Mouse (Mus musculus): ENCODE measurements at regions not wholly inside any gene's neighbourhood (a gene's known extent, or its start where the extent isn't known, plus 50 kb on each side); places are given as distances from the start of the nearest gene placed in this dataset.

GRCm38 (mm10) chr2:105586782-105587181 lies 81.9 kb upstream of the Pax6 start:
- no peak for DNase-seq (ENCODE audit: low spot score)
- no peaks in the 10 kb centered on the region for H3K4me1 ChIP-seq (ENCODE audit: control insufficient read depth, insufficient read depth, low read length)
- no peaks in the 10 kb centered on the region for H3K9me3 ChIP-seq (ENCODE audit: control insufficient read depth, low read length)
- H3K27me3 ChIP-seq (ENCODE audit: control insufficient read depth, insufficient read depth, low read length): no peaks in the 10 kb centered on the region
- 49% methylated on average over 2 of the region's 2 CpGs for WGBS
- no peak overlapping the region for H3K9ac ChIP-seq (ENCODE audit: low read length)
- H3K4me2 ChIP-seq (ENCODE audit: low read depth, severe bottlenecking): no peak overlapping the region
- 0 out of 2 replicates have a peak, but pooled peaks have one; percentile 39 for ATAC-seq (ENCODE audit: insufficient number of reproducible peaks, low FRiP score, low TSS enrichment, low read depth)
- H3K36me3 ChIP-seq (ENCODE audit: control insufficient read depth, insufficient read depth, low read length): no peaks in the 10 kb centered on the region
- H3K27ac ChIP-seq (replicated peaks; ENCODE audit: low read depth, low read length): no peak overlapping the region
- H3K4me3 ChIP-seq (ENCODE audit: low read depth, low read length): no peak overlapping the region

GRCm38 (mm10) chr2:105594131-105594530 lies 74.6 kb upstream of the Pax6 start:
- WGBS: 86% methylated on average over 2 of the region's 2 CpGs
- DNase-seq (ENCODE audit: low spot score) (no peak), ATAC-seq (ENCODE audit: insufficient number of reproducible peaks, low FRiP score, low TSS enrichment, low read depth) (no peak)
- Histone ChIP-seq H3K27ac (replicated peaks; ENCODE audit: low read depth, low read length) (no peak overlapping the region), H3K27me3 (ENCODE audit: control insufficient read depth, insufficient read depth, low read length) (no peaks in the 10 kb centered on the region), H3K36me3 (ENCODE audit: control insufficient read depth, insufficient read depth, low read length) (no peaks in the 10 kb centered on the region), H3K9me3 (ENCODE audit: control insufficient read depth, low read length) (no peaks in the 10 kb centered on the region), H3K9ac (ENCODE audit: low read length) (no peak overlapping the region), H3K4me2 (ENCODE audit: low read depth, severe bottlenecking) (no peak overlapping the region), H3K4me3 (ENCODE audit: low read depth, low read length) (no peak overlapping the region), H3K4me1 (ENCODE audit: control insufficient read depth, insufficient read depth, low read length) (no peaks in the 10 kb centered on the region)

- no peak for ATAC-seq (ENCODE audit: insufficient number of reproducible peaks, low FRiP score, low TSS enrichment, low read depth)
- no peak for DNase-seq (ENCODE audit: low spot score)
- Histone ChIP-seq H3K4me3 (ENCODE audit: low read depth, low read length) (no peak overlapping the region), H3K9me3 (ENCODE audit: control insufficient read depth, low read length) (no peaks in the 10 kb centered on the region), H3K27ac (replicated peaks; ENCODE audit: low read depth, low read length) (no peak overlapping the region), H3K36me3 (ENCODE audit: control insufficient read depth, insufficient read depth, low read length) (no peaks in the 10 kb centered on the region), H3K4me2 (ENCODE audit: low read depth, severe bottlenecking) (no peak overlapping the region), H3K9ac (ENCODE audit: low read length) (no peak overlapping the region), H3K4me1 (ENCODE audit: control insufficient read depth, insufficient read depth, low read length) (no peaks in the 10 kb centered on the region), H3K27me3 (ENCODE audit: control insufficient read depth, insufficient read depth, low read length) (no peaks in the 10 kb centered on the region)
- WGBS: 67% methylated on average over 11 of the region's 11 CpGs
Measured at GRCm38 (mm10) chr2:105604553-105605116, 64.1 kb upstream of the Pax6 start.

- H3K27ac ChIP-seq (replicated peaks; ENCODE audit: low read depth, low read length): no peak overlapping the region
- peaks cover 10% of the 10 kb centered on the region for H3K4me1 ChIP-seq (ENCODE audit: control insufficient read depth, insufficient read depth, low read length)
- no peaks in the 10 kb centered on the region for H3K27me3 ChIP-seq (ENCODE audit: control insufficient read depth, insufficient read depth, low read length)
- no peaks in the 10 kb centered on the region for H3K36me3 ChIP-seq (ENCODE audit: control insufficient read depth, insufficient read depth, low read length)
- no peak for ATAC-seq (ENCODE audit: insufficient number of reproducible peaks, low FRiP score, low TSS enrichment, low read depth)
- DNase-seq (ENCODE audit: low spot score): no peak
- H3K9me3 ChIP-seq (ENCODE audit: control insufficient read depth, low read length): no peaks in the 10 kb centered on the region
- no peak overlapping the region for H3K4me3 ChIP-seq (ENCODE audit: low read depth, low read length)
- no peak overlapping the region for H3K4me2 ChIP-seq (ENCODE audit: low read depth, severe bottlenecking)
- 72% methylated on average over 8 of the region's 8 CpGs for WGBS
- H3K9ac ChIP-seq (ENCODE audit: low read length): no peak overlapping the region
Measured at GRCm38 (mm10) chr2:105607969-105608538, 60.6 kb upstream of the Pax6 start.

- ATAC-seq (ENCODE audit: insufficient number of reproducible peaks, low FRiP score, low TSS enrichment, low read depth): no peak
- no peak overlapping the region for H3K4me3 ChIP-seq (ENCODE audit: low read depth, low read length)
- H3K27me3 ChIP-seq (ENCODE audit: control insufficient read depth, insufficient read depth, low read length): no peaks in the 10 kb centered on the region
- H3K9me3 ChIP-seq (ENCODE audit: control insufficient read depth, low read length): no peaks in the 10 kb centered on the region
- no peak overlapping the region for H3K27ac ChIP-seq (replicated peaks; ENCODE audit: low read depth, low read length)
- peaks cover 10% of the 10 kb centered on the region for H3K4me1 ChIP-seq (ENCODE audit: control insufficient read depth, insufficient read depth, low read length)
- no peaks in the 10 kb centered on the region for H3K36me3 ChIP-seq (ENCODE audit: control insufficient read depth, insufficient read depth, low read length)
- no peak for DNase-seq (ENCODE audit: low spot score)
- H3K9ac ChIP-seq (ENCODE audit: low read length): no peak overlapping the region
- WGBS: 71% methylated on average over 7 of the region's 7 CpGs
- no peak overlapping the region for H3K4me2 ChIP-seq (ENCODE audit: low read depth, severe bottlenecking)
Measured at GRCm38 (mm10) chr2:105608756-105609155, 59.9 kb upstream of the Pax6 start.

GRCm38 (mm10) chr2:105611014-105611413 lies 57.7 kb upstream of the Pax6 start:
- 20% methylated on average over 5 of the region's 5 CpGs for WGBS
- no peak overlapping the region for H3K4me3 ChIP-seq (ENCODE audit: low read depth, low read length)
- no peak for DNase-seq (ENCODE audit: low spot score)
- H3K9me3 ChIP-seq (ENCODE audit: control insufficient read depth, low read length): no peaks in the 10 kb centered on the region
- no peaks in the 10 kb centered on the region for H3K36me3 ChIP-seq (ENCODE audit: control insufficient read depth, insufficient read depth, low read length)
- H3K4me1 ChIP-seq (ENCODE audit: control insufficient read depth, insufficient read depth, low read length): peaks cover 10% of the 10 kb centered on the region
- no peak overlapping the region for H3K9ac ChIP-seq (ENCODE audit: low read length)
- no peaks in the 10 kb centered on the region for H3K27me3 ChIP-seq (ENCODE audit: control insufficient read depth, insufficient read depth, low read length)
- H3K4me2 ChIP-seq (ENCODE audit: low read depth, severe bottlenecking): no peak overlapping the region
- no peak for ATAC-seq (ENCODE audit: insufficient number of reproducible peaks, low FRiP score, low TSS enrichment, low read depth)
- no peak overlapping the region for H3K27ac ChIP-seq (replicated peaks; ENCODE audit: low read depth, low read length)

GRCm38 (mm10) chr2:105611651-105612050 lies 57.0 kb upstream of the Pax6 start:
- Histone ChIP-seq H3K9ac (ENCODE audit: low read length) (no peak overlapping the region), H3K36me3 (ENCODE audit: control insufficient read depth, insufficient read depth, low read length) (no peaks in the 10 kb centered on the region), H3K4me1 (ENCODE audit: control insufficient read depth, insufficient read depth, low read length) (peaks cover 10% of the 10 kb centered on the region), H3K27me3 (ENCODE audit: control insufficient read depth, insufficient read depth, low read length) (no peaks in the 10 kb centered on the region), H3K4me2 (ENCODE audit: low read depth, severe bottlenecking) (no peak overlapping the region), H3K4me3 (ENCODE audit: low read depth, low read length) (no peak overlapping the region), H3K27ac (replicated peaks; ENCODE audit: low read depth, low read length) (peak overlapping the region; percentile 65; the same call in 1 of the 2 replicates), H3K9me3 (ENCODE audit: control insufficient read depth, low read length) (no peaks in the 10 kb centered on the region)
- DNase-seq (ENCODE audit: low spot score) (no peak), ATAC-seq (ENCODE audit: insufficient number of reproducible peaks, low FRiP score, low TSS enrichment, low read depth) (no peak)
- WGBS: 5% methylated on average over 4 of the region's 4 CpGs

GRCm38 (mm10) chr2:105612051-105612664 lies 56.5 kb upstream of the Pax6 start:
- peak; percentile 69 for DNase-seq (ENCODE audit: low spot score)
- Histone ChIP-seq H3K4me1 (ENCODE audit: control insufficient read depth, insufficient read depth, low read length) (peaks cover 10% of the 10 kb centered on the region), H3K4me2 (ENCODE audit: low read depth, severe bottlenecking) (peak overlapping the region; percentile 31; the same call in 1 of the 2 replicates), H3K9ac (ENCODE audit: low read length) (no peak overlapping the region), H3K4me3 (ENCODE audit: low read depth, low read length) (no peak overlapping the region), H3K9me3 (ENCODE audit: control insufficient read depth, low read length) (no peaks in the 10 kb centered on the region), H3K36me3 (ENCODE audit: control insufficient read depth, insufficient read depth, low read length) (no peaks in the 10 kb centered on the region), H3K27me3 (ENCODE audit: control insufficient read depth, insufficient read depth, low read length) (no peaks in the 10 kb centered on the region), H3K27ac (replicated peaks; ENCODE audit: low read depth, low read length) (no peak overlapping the region; the same call in 1 of the 2 replicates)
- peak; percentile 65 for ATAC-seq (ENCODE audit: insufficient number of reproducible peaks, low FRiP score, low TSS enrichment, low read depth)
- WGBS: 4% methylated on average over 21 of the region's 21 CpGs
